Mouse (Mus musculus) embryonic facial prominence, embryonic 12.5 days (tissue): ENCODE data around the gene Hist1h3b. TPM values are rescaled to one million over a fixed set of nuclear protein-coding genes. Genes with fewer than 3 reads are reported as not detected.
"Not testable (repeated sequence)": the region's sequence is repeated elsewhere in the genome, so short reads cannot be mapped to it uniquely, and the experiment has no call there.

ENCODE experiments used
- ATAC-seq: fragments of 200-750 bp; cut with Nextera tagmentation; 2 replicates; pipeline ENCODE4 v1.8.0; 2017; ENCODE audit not compliant: insufficient number of reproducible peaks, insufficient read depth, low FRiP score, low TSS enrichment
- H3K27ac ChIP-seq: fragments of 300-500 bp; sonication (generic); 2 replicates; pipeline ENCODE4 v1.5.1; 2016; ENCODE audit warnings: mild to moderate bottlenecking
- H3K27me3 ChIP-seq: fragments of 300-500 bp; sonication (generic); 2 replicates; pipeline ENCODE4 v1.6.1; 2016; ENCODE audit warnings: mild to moderate bottlenecking, moderate library complexity
- H3K36me3 ChIP-seq: fragments of 300-500 bp; sonication (generic); 2 replicates; pipeline ENCODE4 v1.6.1; 2016; ENCODE audit warnings: mild to moderate bottlenecking
- H3K4me1 ChIP-seq: fragments of 300-500 bp; sonication (generic); 2 replicates; pipeline ENCODE4 v1.6.1; 2016
- H3K4me2 ChIP-seq: fragments of 300-500 bp; sonication (generic); replicated peaks from 2 replicates; pipeline ENCODE4 v1.6.1; 2016; ENCODE audit warnings: mild to moderate bottlenecking, moderate library complexity
- H3K4me3 ChIP-seq: fragments of 300-500 bp; sonication (generic); 2 replicates; pipeline ENCODE4 v1.5.1; 2016; ENCODE audit warnings: mild to moderate bottlenecking
- H3K9ac ChIP-seq: fragments of 300-500 bp; sonication (generic); 2 replicates; pipeline ENCODE4 v1.6.1; 2016; ENCODE audit warnings: mild to moderate bottlenecking, moderate library complexity
- H3K9me3 ChIP-seq: fragments of 300-500 bp; sonication (generic); 2 replicates; pipeline ENCODE4 v1.6.1; 2016; ENCODE audit warnings: mild to moderate bottlenecking, moderate library complexity
- WGBS: fragments of 180-500 bp; shearing (Covaris S2); methylation state at CpG from one replicate; pipeline ENCODE4 v1.1.7; 2016; 5-methylcytosine and 5-hydroxymethylcytosine counted together
- microRNA-seq: library from miRNA; unstranded; fragments of <30 nt; microRNA quantifications from one replicate; pipeline ENCODE4, GENCODE M21; 2017
- polyA plus RNA-seq: library from polyadenylated mRNA; unstranded; fragments of >200 nt; fragmentation: Nextera tagmentation; extraction: Ambion mirVana; gene quantifications from 2 replicates; pipeline ENCODE4 v1.2.1, GENCODE M21; 2016

The Hist1h3b gene
- polyA plus RNA-seq, 1 experiment from 2014 or later: 14.0 TPM

DNA sequence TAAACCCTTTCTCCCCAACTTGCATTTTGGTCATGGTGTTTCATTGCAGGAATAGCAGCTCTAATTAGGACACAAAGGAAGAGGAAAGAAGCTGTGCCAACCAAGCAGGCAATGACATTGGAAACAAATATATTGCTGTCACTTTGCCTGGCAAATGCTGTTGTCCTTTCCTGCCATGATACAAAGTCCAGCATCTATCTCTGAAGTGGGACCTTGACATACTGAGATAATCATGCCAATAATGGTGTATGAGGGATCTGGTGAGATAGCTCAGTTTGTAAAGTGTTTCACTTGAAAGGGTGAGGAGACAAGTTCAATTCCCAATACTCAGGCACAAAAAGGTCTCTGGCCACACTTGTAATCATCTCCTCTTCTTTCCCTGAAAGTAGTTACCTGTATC lies 14.7 kb downstream of the Hist1h3b start:
- H3K27me3 ChIP-seq: no peaks in the 10 kb centered on the region
- H3K9ac ChIP-seq: no peak overlapping the region
- H3K4me2 ChIP-seq: no peak overlapping the region
- H3K4me3 ChIP-seq: no peak overlapping the region
- peaks cover 7% of the 10 kb centered on the region; the same call in 1 of the 2 replicates for H3K4me1 ChIP-seq
- H3K9me3 ChIP-seq: no peaks in the 10 kb centered on the region
- H3K36me3 ChIP-seq: no peaks in the 10 kb centered on the region
- H3K27ac ChIP-seq: no peak overlapping the region
- no peak for ATAC-seq

DNA sequence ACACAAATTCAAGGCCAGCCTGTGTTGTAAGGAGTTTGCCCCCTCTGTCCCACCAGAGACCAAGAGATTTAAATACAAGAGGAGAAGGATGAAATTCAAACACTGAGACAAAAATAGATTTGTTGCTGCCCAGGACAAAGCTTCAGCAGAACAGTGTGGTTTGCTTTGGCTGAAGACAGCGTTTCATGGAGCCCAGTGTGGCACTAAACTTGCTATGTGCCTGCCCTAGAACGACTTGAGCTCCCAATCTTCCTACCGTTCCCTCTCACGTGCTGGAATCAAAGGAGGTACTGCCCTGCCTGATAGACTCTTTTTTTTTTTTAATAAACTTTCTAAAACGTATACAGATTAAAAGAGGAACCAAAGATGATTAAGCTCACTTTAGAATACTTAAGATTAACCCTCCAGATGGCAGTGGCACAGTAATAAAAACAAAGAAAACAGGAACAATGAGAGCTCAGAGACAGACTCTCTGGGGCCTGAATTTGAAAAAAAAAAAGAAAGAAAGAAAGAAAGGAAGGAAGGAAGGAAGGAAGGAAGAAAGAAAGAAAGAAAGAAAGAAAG lies 16.8 kb downstream of the Hist1h3b start:
- no peak overlapping the region for H3K9ac ChIP-seq
- H3K4me2 ChIP-seq: no peak overlapping the region
- H3K27ac ChIP-seq: no peak overlapping the region
- peaks cover 11% of the 10 kb centered on the region; the same call in 1 of the 2 replicates for H3K4me1 ChIP-seq
- WGBS: 56% methylated on average over 5 of the region's 5 CpGs
- H3K9me3 ChIP-seq: no peaks in the 10 kb centered on the region
- H3K4me3 ChIP-seq: no peak overlapping the region
- no peak for ATAC-seq
- H3K36me3 ChIP-seq: no peaks in the 10 kb centered on the region
- no peaks in the 10 kb centered on the region for H3K27me3 ChIP-seq

DNA sequence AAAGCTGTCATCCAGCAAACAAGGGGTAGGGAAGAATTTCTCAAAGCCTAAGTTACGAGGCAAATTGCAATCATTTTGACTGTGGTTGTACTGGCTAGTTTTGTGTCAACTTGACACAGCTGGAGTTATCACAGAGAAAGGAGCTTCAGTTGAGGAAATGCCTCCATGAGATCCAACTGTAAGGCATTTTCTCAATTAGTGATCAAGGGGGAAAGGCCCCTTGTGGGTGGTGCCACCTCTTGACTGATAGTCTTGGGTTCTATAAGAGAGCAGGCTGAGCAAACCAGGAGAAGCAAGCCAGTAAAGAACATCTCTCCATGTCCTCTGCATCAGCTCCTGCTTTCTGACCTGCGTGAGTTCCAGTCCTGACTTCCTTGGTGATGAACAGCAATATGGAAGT lies 17.5 kb downstream of the Hist1h3b start, which contains the start of gene Trim38:
TSS of gene Trim38 (plus strand) at position 301 of the 400 bp plus-strand sequence.
- not testable (repeated sequence) for H3K36me3 ChIP-seq, ATAC-seq, H3K27ac ChIP-seq, H3K4me1 ChIP-seq, H3K9me3 ChIP-seq, H3K4me2 ChIP-seq, H3K27me3 ChIP-seq, H3K9ac ChIP-seq, H3K4me3 ChIP-seq
- WGBS: 77% methylated on average over 2 of the region's 2 CpGs

DNA sequence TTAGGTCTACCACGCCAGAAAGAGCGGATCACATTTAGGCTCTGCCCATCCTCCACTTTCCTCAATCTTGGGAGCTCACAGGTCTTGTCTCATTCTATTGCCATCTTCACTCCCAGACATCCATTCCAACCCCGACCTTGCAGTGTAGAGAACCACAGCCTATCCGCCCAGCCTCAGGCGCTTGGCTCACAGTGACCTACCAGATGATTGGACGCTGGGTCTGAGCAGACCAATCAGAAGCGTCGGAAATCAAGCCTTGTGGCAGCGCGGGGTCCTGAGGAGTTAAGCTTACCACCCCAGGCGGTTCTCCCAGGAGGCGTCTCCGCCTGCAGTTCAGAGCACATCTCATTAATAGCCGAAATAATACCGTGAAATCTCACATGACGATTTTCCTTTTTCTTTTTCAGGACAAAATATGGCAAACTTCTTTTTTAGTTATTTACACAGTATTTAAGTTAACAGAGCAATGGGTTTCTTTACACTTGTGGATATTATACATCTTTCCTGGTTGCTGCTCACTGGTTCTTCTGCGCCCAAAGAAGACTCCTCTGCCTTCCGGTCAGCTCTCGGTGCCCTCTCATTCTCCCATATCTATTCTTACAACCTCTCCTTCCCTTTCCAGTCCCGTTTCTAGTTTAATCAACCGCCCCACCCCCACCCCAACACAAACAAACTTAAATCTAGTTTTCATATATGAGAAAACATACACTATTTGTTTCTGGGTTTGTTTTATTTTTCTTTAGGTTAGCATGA lies 20.7 kb downstream of the Hist1h3b start:
- no peaks in the 10 kb centered on the region for H3K9me3 ChIP-seq
- no peaks in the 10 kb centered on the region for H3K36me3 ChIP-seq
- WGBS: 24% methylated on average over 21 of the region's 21 CpGs
- peaks cover 3% of the 10 kb centered on the region; the same call in 1 of the 2 replicates for H3K4me1 ChIP-seq
- H3K4me2 ChIP-seq: peak overlapping the region; percentile 31
- H3K27ac ChIP-seq: no peak overlapping the region
- H3K27me3 ChIP-seq: no peaks in the 10 kb centered on the region
- no peak overlapping the region for H3K4me3 ChIP-seq
- peak; percentile 84; the same call in 1 of the 2 replicates for ATAC-seq
- no peak overlapping the region for H3K9ac ChIP-seq

DNA sequence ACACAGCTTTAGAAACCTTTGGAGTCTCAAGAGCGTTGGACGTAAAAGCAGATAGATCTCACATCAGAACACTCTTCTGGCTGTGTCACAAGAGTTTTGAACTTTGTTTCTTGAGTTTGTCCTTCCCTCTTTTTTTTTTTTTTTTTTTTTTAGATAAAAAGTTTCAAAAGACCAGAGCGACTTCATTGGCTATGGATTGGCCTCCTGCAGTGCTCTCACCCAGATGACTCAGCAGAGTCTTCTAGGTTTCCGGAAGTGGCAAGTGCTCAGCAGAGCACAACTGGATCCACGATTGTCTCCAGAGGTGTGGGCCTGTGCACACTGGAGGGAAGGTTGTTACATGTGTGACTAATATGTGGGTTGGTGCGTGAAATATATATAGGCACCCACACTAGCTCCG lies 26.3 kb downstream of the Hist1h3b start:
- H3K36me3 ChIP-seq: no peaks in the 10 kb centered on the region
- H3K4me1 ChIP-seq: no peaks in the 10 kb centered on the region
- no peak overlapping the region for H3K4me2 ChIP-seq
- WGBS: 91% methylated on average over 7 of the region's 7 CpGs
- ATAC-seq: no peak
- H3K4me3 ChIP-seq: no peak overlapping the region
- H3K27ac ChIP-seq: no peak overlapping the region
- no peak overlapping the region for H3K9ac ChIP-seq
- H3K27me3 ChIP-seq: no peaks in the 10 kb centered on the region
- no peaks in the 10 kb centered on the region for H3K9me3 ChIP-seq

DNA sequence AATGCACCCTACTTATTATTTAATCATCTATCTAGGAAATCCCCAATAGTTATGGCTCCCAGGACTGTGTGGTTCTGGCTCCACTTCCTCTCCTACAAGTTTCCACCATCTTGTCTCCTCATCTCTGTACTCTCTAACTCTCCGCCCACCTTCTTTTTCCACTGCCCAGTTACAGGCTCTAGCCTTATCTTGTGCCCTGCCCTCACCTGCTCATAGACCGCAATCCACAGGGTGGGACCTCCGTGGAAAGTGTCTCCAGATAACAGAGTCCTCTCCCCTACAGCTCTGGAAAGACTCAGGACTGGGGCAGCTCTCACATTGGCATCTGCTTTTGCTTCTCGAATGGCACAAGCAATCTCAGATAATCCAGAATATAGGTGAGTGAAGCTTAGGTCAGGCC lies 27.0 kb downstream of the Hist1h3b start:
- Histone ChIP-seq H3K9ac (no peak overlapping the region), H3K36me3 (no peaks in the 10 kb centered on the region), H3K4me2 (no peak overlapping the region), H3K27me3 (no peaks in the 10 kb centered on the region), H3K27ac (no peak overlapping the region), H3K9me3 (no peaks in the 10 kb centered on the region), H3K4me3 (no peak overlapping the region), H3K4me1 (no peaks in the 10 kb centered on the region)
- 86% methylated on average over 4 of the region's 4 CpGs for whole genome bisulfite sequencing
- no peak for ATAC-seq

DNA sequence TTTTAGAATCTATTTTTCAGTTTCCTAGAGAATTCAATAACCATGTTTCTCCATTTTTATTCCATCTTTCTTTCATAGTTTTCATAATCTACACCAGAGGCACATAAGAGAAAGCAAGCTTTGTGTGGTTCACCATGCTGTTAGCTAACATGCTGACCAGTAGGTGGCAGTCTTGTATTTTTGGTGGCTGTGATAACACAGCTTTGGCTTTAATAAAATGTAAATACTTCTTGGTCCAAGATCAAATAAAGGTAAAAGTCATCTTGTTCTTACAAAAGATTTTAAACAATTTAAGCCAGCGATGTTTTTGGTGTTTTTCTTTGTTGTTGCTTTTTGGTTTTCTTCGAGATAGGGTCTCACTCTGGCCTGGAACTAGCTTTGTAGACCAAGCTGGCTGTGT lies 40.5 kb downstream of the Hist1h3b start:
- H3K4me1 ChIP-seq: no peaks in the 10 kb centered on the region
- no peak overlapping the region for H3K27ac ChIP-seq
- no peak overlapping the region for H3K4me2 ChIP-seq
- H3K27me3 ChIP-seq: no peaks in the 10 kb centered on the region
- no peaks in the 10 kb centered on the region for H3K36me3 ChIP-seq
- WGBS: 46% methylated on average over 2 of the region's 2 CpGs
- H3K9me3 ChIP-seq: no peaks in the 10 kb centered on the region
- H3K9ac ChIP-seq: no peak overlapping the region
- no peak overlapping the region for H3K4me3 ChIP-seq
- no peak for ATAC-seq

DNA sequence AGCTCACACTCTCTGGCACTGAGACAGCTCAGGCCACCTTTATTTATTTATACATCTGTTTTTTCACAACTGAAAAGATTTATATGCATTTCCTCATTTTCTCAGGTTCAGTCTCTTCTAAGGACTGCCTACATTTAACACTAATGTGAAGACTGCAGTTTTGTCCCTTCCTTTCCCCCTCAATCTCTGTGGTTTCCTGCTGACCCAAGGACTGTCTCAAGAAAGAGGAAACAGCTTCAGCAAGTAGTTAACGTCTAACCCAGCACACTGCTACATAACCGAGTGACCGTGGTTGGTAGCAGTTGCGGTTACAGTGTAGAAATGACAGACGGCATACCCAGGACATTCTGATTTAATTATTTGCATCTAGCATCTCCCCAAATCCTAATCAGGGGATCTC lies 47.3 kb downstream of the Hist1h3b start:
- ATAC-seq: no peak

More for the DNA sequence above, 47.3 kb downstream of the Hist1h3b start:
- Histone ChIP-seq H3K9me3 (no peaks in the 10 kb centered on the region), H3K27me3 (no peaks in the 10 kb centered on the region), H3K4me1 (peaks cover 6% of the 10 kb centered on the region; the same call in 1 of the 2 replicates), H3K27ac (no peak overlapping the region), H3K36me3 (no peaks in the 10 kb centered on the region), H3K9ac (no peak overlapping the region), H3K4me3 (no peak overlapping the region), H3K4me2 (no peak overlapping the region)
- WGBS: 53% methylated on average over 5 of the region's 5 CpGs

Small RNA genes within 50 kb of the gene (microRNA-seq; reads per million reads assigned to microRNA genes)
- not detected for gene Gm44314
- not detected for gene Gm44484

Other genes starting within 250 kb of the Hist1h3b start
- gene Hist1h4h, start 221.2 kb upstream of the Hist1h3b start, polyA plus RNA-seq: 6.2 and 6.8 TPM in 2 replicates
- gene Hist1h2af, start 218.4 kb upstream of the Hist1h3b start, polyA plus RNA-seq: 10.7 and 15.5 TPM in 2 replicates
- gene Hist1h3g, start 216.8 kb upstream of the Hist1h3b start, polyA plus RNA-seq: 7.8 and 11.8 TPM in 2 replicates
- gene Hist1h2bh, start 208.9 kb upstream of the Hist1h3b start, polyA plus RNA-seq: 1.3 and 1.5 TPM in 2 replicates
- 1.3 and 2.3 TPM in 2 replicates for gene Hist1h3f, start 208.2 kb upstream of the Hist1h3b start, polyA plus RNA-seq
- 2.1 and 2.4 TPM in 2 replicates for gene Hist1h4f, start 200.6 kb upstream of the Hist1h3b start, polyA plus RNA-seq
- gene Hist1h1d, start 199.0 kb upstream of the Hist1h3b start, polyA plus RNA-seq: 0.64 and 0.75 TPM in 2 replicates
- 9.5 and 9.6 TPM in 2 replicates for gene Hist1h3e, start 189.9 kb upstream of the Hist1h3b start, polyA plus RNA-seq
- gene Hist1h2ae, start 181.0 kb upstream of the Hist1h3b start, polyA plus RNA-seq: 139 and 153 TPM in 2 replicates
- 11.4 and 15.7 TPM in 2 replicates for gene Hist1h2bg, start 180.9 kb upstream of the Hist1h3b start, polyA plus RNA-seq
- 10.7 and 11.9 TPM in 2 replicates for gene Hist1h2bf, start 178.1 kb upstream of the Hist1h3b start, polyA plus RNA-seq
- gene Hist1h2ad, start 177.9 kb upstream of the Hist1h3b start, polyA plus RNA-seq: 2.0 and 3.6 TPM in 2 replicates
- gene Hist1h3d, start 176.5 kb upstream of the Hist1h3b start, polyA plus RNA-seq: 5.5 and 7.0 TPM in 2 replicates
- gene Hist1h4d, start 170.7 kb upstream of the Hist1h3b start, polyA plus RNA-seq: 123 and 126 TPM in 2 replicates
- gene Hist1h2be, start 131.1 kb upstream of the Hist1h3b start, polyA plus RNA-seq: 3.3 and 3.6 TPM in 2 replicates
- 22.6 and 24.2 TPM in 2 replicates for gene Hist1h1e, start 129.7 kb upstream of the Hist1h3b start, polyA plus RNA-seq
- 1.3 TPM in 2 replicates for gene Hist1h2ac, start 68.3 kb upstream of the Hist1h3b start, polyA plus RNA-seq
- gene Hist1h2bc, start 68.1 kb upstream of the Hist1h3b start, polyA plus RNA-seq: 35.4 and 35.6 TPM in 2 replicates
- gene Hist1h1t, start 56.5 kb upstream of the Hist1h3b start, polyA plus RNA-seq: 0.24 and 0.25 TPM in 2 replicates
- gene Hist1h4c, start 53.8 kb upstream of the Hist1h3b start, polyA plus RNA-seq: 10.5 and 13.6 TPM in 2 replicates
- gene Hfe, start 41.4 kb upstream of the Hist1h3b start, polyA plus RNA-seq: 3.2 and 3.5 TPM in 2 replicates
- 20.5 and 22.8 TPM in 2 replicates for gene Hist1h1c, start 13.5 kb upstream of the Hist1h3b start, polyA plus RNA-seq
- 19.2 and 19.3 TPM in 2 replicates for gene Hist1h3c, start 6.7 kb upstream of the Hist1h3b start, polyA plus RNA-seq
- 3.6 and 5.0 TPM in 2 replicates for gene Hist1h2bb, start 5.5 kb upstream of the Hist1h3b start, polyA plus RNA-seq
- gene Hist1h2ab, start 1.1 kb upstream of the Hist1h3b start, polyA plus RNA-seq: 58.7 and 62.9 TPM in 2 replicates
- gene Hist1h4b, start 4.7 kb downstream of the Hist1h3b start, polyA plus RNA-seq: 9.4 and 11.5 TPM in 2 replicates
- gene Hist1h4a, start 9.0 kb downstream of the Hist1h3b start, polyA plus RNA-seq: 1.1 and 1.2 TPM in 2 replicates
- 7.8 and 9.6 TPM in 2 replicates for gene Hist1h3a, start 10.1 kb downstream of the Hist1h3b start, polyA plus RNA-seq
- gene Hist1h1a, start 11.4 kb downstream of the Hist1h3b start, polyA plus RNA-seq: 4.0 and 5.8 TPM in 2 replicates
- gene Trim38, start 17.6 kb downstream of the Hist1h3b start, polyA plus RNA-seq: 0.10 TPM in 1 of 2 replicates, not detected in the other
- not detected in 2 replicates for gene Slc17a2, start 54.7 kb downstream of the Hist1h3b start, polyA plus RNA-seq
- not detected in 2 replicates for gene Slc17a3, start 87.2 kb downstream of the Hist1h3b start, polyA plus RNA-seq
- not detected in 2 replicates for gene Slc17a1, start 115.5 kb downstream of the Hist1h3b start, polyA plus RNA-seq
- gene Slc17a4, start 162.7 kb downstream of the Hist1h3b start, polyA plus RNA-seq: not detected in 2 replicates
- not detected in 2 replicates for gene Hist1h2ba, start 181.9 kb downstream of the Hist1h3b start, polyA plus RNA-seq
- not detected in 2 replicates for gene Hist1h2aa, start 182.2 kb downstream of the Hist1h3b start, polyA plus RNA-seq
- gene Scgn, start 238.9 kb downstream of the Hist1h3b start, polyA plus RNA-seq: 0.40 TPM in 1 of 2 replicates, not detected in the other